Mouse (Mus musculus) liver, postnatal 0 days (tissue): ENCODE data around the gene Cxcl16.
"Not testable (repeated sequence)": the region's sequence is repeated elsewhere in the genome, so short reads cannot be mapped to it uniquely, and the experiment has no call there.

ENCODE experiments used
- CTCF ChIP-seq: sonication (generic); IDR thresholded peaks from 2 replicates; pipeline ENCODE4 v1.5.1; 2016; ENCODE audit warnings: antibody characterized with exemption, low read depth
- EP300 ChIP-seq: IDR thresholded peaks from 2 replicates; pipeline ENCODE4 v1.6.1; 2016; ENCODE audit warnings: antibody characterized with exemption, low read depth, mild to moderate bottlenecking

GRCm38 (mm10) chr11:70473291-70473690 is 13.5 kb upstream of the Cxcl16 start:
- TF ChIP-seq CTCF, EP300: not testable (repeated sequence)
